Mouse (Mus musculus) heart, adult 9 months (tissue): ENCODE results near the gene Cbll1.
"Not testable (repeated sequence)": the region's sequence is repeated elsewhere in the genome, so short reads cannot be mapped to it uniquely, and the experiment has no call there.

Experiments used
- DNase-seq, 2 experiments: peaks; one replicate each; pipeline ENCODE4 v3.0.0; 2022; ENCODE audit warnings: low spot score in 2 of 2

Cbll1 gene

DNA sequence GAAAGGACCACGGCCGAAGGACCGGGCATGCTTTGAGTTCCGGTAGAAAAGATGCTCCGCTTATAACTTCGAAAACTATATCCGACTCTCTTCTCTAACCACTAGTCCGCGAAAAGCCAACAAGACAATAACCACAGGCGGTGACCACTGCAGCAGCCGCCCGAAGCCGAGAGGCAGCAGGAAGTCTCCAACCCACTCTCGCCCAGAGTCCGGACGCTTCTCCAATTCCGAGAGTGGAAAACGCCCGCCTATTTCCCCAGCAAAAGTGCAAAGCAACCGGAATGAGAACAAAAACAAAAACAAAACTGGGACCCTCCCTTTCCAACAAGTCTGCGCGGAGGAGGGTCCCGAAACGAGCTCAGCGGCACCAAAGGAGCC is 491 bp downstream of the Cbll1 start:
- no peak for DNase-seq

DNA sequence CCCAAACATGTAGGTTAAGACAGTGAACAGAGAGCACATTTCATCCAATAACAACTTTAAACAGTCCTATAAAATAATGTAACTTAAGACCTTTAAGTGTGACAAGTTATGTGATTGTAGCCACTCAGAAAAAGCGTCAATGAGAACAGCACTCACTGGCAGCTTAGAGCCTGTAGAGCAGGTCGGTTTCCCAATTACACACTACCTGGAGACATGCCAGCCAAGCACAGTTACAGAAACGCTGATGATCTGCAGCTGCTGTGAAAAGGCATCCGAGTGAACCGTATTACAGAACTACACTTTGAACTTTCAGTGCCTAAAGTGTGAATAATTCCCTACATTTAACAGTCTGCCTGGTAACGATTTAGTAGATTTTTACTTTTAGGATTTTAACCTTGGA is 13.0 kb downstream of the Cbll1 start:
- DNase-seq = peak in 1 of 2 experiments; percentile 15

DNA sequence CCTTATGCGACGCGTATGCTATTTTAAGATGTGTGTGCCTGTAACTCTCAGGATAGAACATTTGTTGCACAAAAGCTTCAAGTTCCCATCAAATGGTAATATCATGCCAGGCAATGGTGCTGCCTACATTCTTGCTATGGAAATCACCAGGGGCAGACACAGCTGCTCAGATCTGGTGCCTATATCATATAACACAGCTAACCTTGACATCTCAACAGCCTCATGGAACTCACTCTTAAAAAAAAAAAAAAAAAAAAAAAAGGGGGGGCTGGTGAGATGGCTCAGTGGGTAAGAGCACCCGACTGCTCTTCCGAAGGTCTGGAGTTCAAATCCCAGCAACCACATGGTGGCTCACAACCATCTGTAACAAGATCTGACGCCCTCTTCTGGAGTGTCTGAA is 21.2 kb downstream of the Cbll1 start:
- DNase-seq = not testable (repeated sequence)

DNA sequence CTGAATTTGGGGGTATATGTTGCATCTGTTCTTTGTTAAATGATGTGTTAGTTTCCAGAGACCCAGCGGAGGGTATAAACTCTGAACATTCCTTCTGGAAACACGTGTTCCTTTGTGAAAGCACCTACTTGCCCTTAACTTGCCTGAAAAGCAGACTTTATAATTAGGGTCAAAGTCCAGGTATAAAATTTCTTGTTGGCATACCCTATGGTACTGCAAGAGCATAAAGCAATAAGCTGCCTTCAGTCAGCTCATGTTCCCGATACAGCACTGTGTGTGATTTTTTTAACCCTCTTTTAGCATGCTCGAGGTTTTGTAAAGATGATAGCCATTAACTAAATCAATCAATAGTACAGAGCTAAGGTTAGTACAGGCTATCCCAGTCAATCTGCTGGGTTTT is 36.8 kb downstream of the Cbll1 start:
- DNase-seq = no peak

DNA sequence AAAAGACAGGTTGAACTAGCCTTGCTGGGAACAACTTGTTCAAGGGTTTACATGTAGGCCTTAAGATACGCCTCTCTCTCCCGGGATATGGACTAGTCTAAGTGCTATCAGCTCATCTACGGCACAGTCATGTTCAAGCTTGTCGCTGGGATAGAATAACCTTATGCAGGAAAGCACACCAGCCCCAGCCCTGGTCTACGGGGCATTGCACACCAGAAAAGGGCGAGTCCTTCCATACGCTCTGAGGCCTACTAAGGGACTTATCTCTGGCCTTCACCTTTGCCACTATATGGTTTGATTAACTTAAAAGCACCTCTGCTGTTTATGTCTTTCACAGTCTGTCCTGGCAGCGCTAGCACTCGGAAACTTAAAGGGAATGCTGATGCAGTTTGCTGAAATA is 38.0 kb downstream of the Cbll1 start:
- no peak for DNase-seq

DNA sequence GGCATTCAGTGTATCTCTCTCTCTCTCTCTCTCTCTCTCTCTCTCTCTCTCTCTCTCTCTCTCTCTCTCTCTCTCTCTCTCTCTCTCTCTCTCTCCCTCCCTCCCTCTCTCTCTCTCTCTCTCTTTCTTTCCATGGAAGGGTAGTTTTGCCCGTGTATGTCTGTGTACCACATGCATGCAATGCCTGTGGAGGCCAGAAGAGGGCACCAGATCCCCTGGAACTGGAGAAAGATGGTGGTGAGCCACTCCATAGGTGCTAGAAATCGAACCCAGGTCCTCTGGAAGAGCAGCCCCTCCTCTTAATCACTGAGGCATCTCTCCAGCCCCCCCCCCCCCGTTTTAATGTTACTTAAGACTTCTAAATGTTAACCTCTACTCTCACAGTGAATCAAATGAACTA is 39.1 kb downstream of the Cbll1 start:
- DNase-seq = not testable (repeated sequence)

DNA sequence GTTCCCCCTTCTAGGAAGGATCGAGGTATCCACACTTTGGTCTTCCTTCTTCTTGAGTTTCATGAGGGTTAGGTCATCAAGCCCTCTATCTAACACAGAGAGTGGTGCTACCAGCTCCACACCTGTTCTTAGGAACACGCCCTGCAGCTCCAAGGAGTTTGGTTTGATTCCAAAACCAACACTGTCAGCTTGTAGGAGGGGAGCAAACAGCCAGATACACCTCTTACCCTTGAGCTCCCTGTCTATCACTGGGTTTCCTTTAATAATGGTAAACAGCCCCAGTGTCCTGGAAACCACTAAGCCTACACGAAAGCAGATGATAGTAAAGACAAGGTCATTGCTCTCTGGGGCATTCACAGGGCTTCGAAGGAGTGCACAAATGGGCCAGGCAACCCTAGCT is 40.9 kb downstream of the Cbll1 start:
- no peak for DNase-seq

DNA sequence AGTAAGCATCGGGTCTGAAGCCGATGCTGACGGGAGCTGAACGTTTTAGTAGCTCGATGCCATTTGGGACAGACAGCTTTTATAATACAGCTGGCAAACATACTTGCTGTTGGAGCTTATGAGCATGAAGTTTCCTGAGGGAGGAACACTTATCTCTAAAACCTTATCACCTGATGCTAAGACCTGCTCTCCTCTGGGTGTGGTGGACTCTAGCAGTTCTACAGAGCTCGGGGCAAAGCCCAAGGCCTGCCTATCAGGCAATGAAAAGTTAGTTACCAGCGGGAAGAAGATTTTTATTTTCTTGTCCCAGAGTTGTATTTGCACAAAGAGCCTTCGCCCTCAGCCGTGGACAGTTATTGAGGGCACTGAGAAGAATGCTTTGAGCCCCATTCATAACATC is 43.1 kb downstream of the Cbll1 start:
- DNase-seq = no peak

DNA sequence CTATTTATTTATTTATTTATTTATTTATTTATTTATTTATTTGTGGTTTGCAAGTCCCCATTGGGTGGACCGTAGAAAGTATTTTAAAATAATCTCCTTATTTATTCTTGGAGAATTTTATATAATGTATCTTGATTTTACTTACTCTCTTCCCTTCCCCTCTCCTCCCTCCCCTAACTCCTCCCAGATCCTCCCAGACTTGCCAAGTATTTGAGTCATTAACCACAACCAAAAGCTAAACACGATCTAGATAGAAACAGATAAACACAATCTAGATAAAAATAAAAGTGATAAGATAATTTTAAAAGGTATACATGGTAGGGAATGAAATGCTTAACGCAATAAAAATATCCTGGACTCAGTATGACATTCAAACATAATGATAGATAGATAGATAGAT is 50.1 kb downstream of the Cbll1 start:
- DNase-seq = no peak

DNA sequence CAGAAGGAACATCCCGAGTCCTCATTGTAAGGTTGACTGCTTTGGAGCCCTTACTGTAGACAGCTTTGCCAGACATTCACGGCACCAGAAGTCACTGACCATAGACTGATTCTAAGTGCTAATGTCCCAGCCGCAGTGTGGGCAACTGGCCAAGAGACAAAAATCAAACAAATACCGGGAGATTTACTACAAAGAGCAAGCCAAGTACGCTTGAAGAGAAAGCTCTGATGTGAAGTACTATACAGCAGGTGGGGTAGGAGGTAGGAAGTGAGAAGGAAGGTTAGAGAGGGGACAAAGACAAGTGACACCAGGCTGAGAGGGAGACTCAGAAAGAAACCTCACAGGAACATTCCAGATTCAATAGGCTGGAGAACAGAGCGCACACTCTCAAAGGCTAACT is 54.6 kb downstream of the Cbll1 start:
- DNase-seq = no peak

DNA sequence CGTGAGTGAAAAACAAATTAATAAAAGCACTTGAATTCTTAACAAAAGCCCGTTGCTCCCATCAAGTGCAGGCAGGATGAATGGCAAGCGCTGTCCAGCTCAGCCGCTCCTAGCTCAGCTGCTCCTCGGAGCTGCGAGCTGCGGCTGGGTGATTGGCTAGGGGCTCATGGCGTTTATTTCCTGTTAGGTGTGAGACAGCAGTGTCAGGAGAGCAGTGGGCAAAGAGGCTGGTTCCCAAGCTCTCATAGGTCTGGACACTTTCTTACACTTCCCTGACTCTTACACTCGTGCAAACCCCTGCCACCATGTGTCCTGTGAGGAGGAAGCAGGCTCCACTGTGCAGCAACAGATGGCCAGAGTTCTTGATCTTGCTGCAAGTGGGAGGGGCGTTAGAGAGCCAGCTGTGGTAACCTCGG is 55.3 kb downstream of the Cbll1 start:
- DNase-seq = no peak

DNA sequence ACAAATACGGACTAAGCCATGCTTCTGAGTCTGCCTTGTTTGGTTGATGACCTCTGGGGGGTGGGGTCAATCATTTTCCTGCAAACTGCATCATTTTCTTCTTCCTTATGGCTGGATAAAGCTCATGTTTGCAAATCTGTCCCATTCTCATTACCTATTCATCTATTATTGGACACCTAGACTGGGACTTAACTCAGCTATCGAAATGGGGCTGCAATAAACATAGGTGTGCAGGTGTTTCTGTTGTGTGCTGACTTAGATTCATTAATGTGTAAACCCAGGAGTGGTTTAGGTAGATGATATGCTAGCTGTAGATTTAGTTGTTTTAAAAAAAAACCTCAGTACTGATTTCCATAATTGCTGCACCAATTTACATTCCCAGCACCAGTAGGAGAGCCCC is 59.8 kb downstream of the Cbll1 start:
- no peak for DNase-seq

DNA sequence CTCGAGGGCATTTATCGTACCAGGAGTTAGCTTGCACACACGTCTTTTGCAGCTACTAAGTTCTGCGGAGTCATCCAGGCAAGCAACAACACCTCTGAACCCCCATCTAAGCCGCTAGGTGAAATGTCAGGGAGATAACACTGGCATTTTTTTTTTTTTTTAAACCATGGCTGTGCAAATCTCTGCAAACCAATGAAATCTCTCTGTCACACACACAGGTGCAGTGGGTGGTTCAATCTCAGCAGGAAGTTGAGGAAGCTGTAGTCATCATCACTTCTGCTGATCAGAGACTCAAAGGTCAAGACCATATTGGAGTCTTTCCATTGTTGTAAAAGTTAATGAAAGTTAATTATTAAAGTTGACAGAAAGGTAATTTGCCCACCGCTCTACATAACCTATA is 61.6 kb downstream of the Cbll1 start:
- DNase-seq = no peak
